Mouse (Mus musculus) C2C12 (cell line): ENCODE measurements at regions not wholly inside any gene's neighbourhood (a gene's known extent, or its start where the extent isn't known, plus 50 kb on each side); places are given as distances from the start of the nearest gene placed in this dataset.

Experiments used
- H3K27me3 ChIP-seq: one replicate; pipeline ENCODE4 v1.6.1; 2011; ENCODE audit not compliant: control insufficient read depth, insufficient read depth, insufficient read length
- H3K36me3 ChIP-seq: one replicate; pipeline ENCODE4 v1.6.1; 2011; ENCODE audit not compliant: control insufficient read depth, insufficient read depth
- H3K4me3 ChIP-seq: one replicate; pipeline ENCODE4 v1.5.1; 2011; ENCODE audit warnings: mild to moderate bottlenecking, control low read depth; ENCODE audit not compliant: poor library complexity, insufficient read depth, severe bottlenecking
- H3K79me2 ChIP-seq: one replicate; pipeline ENCODE4 v1.6.1; 2011; ENCODE audit not compliant: control insufficient read depth, insufficient read depth
- H3K79me3 ChIP-seq: one replicate; pipeline ENCODE4 v1.6.1; 2011; ENCODE audit warnings: low read depth, control low read depth
- H3ac ChIP-seq: one replicate; pipeline ENCODE3; 2011; ENCODE audit warnings: low read depth; ENCODE audit not compliant: control insufficient read depth, insufficient read length
- CEBPB ChIP-seq: IDR thresholded peaks from one replicate; pipeline ENCODE4 v1.6.1; 2011; ENCODE audit warnings: low read depth, mild to moderate bottlenecking, control low read depth, moderate library complexity
- CTCF ChIP-seq: IDR thresholded peaks from one replicate; pipeline ENCODE4 v1.5.1; 2011; ENCODE audit not compliant: control insufficient read depth, insufficient read depth, insufficient read length
- FOSL1 ChIP-seq: IDR thresholded peaks from one replicate; pipeline ENCODE4 v1.8.0; 2011; ENCODE audit warnings: mild to moderate bottlenecking, low read length; ENCODE audit not compliant: poor library complexity, insufficient read depth, severe bottlenecking
- MAX ChIP-seq: IDR thresholded peaks from one replicate; pipeline ENCODE4 v1.6.1; 2011; ENCODE audit warnings: mild to moderate bottlenecking, control low read depth
- MYOD1 ChIP-seq: IDR thresholded peaks from one replicate; pipeline ENCODE4 v1.6.1; 2011; ENCODE audit warnings: low read depth; ENCODE audit not compliant: control insufficient read depth, insufficient read length
- MYOG ChIP-seq: IDR thresholded peaks from one replicate; pipeline ENCODE4 v1.6.1; 2011; ENCODE audit not compliant: control insufficient read depth, insufficient read length; ENCODE audit errors: extremely low read depth
- USF1 ChIP-seq: IDR thresholded peaks from one replicate; pipeline ENCODE4 v1.6.1; 2011; ENCODE audit warnings: low read depth, mild to moderate bottlenecking, control low read depth, moderate library complexity

- Histone ChIP-seq H3K4me3 (no peak overlapping the region), H3K79me2 (no peaks in the 10 kb centered on the region), H3K36me3 (no peaks in the 10 kb centered on the region), H3K79me3 (no peaks in the 10 kb centered on the region), H3K27me3 (no peaks in the 10 kb centered on the region), H3ac (no peak overlapping the region)
- TF ChIP-seq MYOG (no peak), CEBPB (no peak), MAX (no peak), FOSL1 (no peak), MYOD1 (no peak), USF1 (no peak), CTCF (no peak)
Measured at GRCm38 (mm10) chr9:34370686-34371398, 114.9 kb upstream of the Kirrel3 start.

GRCm38 (mm10) chr9:34375187-34375586 lies 110.5 kb upstream of the Kirrel3 start:
- Histone ChIP-seq H3K79me2 (no peaks in the 10 kb centered on the region), H3K36me3 (no peaks in the 10 kb centered on the region), H3K4me3 (no peak overlapping the region), H3ac (no peak overlapping the region), H3K27me3 (no peaks in the 10 kb centered on the region), H3K79me3 (no peaks in the 10 kb centered on the region)
- TF ChIP-seq FOSL1 = no peak

GRCm38 (mm10) chr9:34380008-34380407 lies 105.7 kb upstream of the Kirrel3 start:
- Histone ChIP-seq H3ac (no peak overlapping the region), H3K79me3 (no peaks in the 10 kb centered on the region), H3K4me3 (no peak overlapping the region), H3K79me2 (no peaks in the 10 kb centered on the region), H3K36me3 (no peaks in the 10 kb centered on the region), H3K27me3 (no peaks in the 10 kb centered on the region)
- TF ChIP-seq USF1 = no peak
- no peak for TF ChIP-seq FOSL1
- TF ChIP-seq MYOD1 = no peak
- TF ChIP-seq MAX = no peak
- no peak for TF ChIP-seq MYOG
- TF ChIP-seq CTCF = no peak
- TF ChIP-seq CEBPB = no peak

GRCm38 (mm10) chr9:34381601-34382000 lies 104.1 kb upstream of the Kirrel3 start:
- Histone ChIP-seq H3K4me3 (no peak overlapping the region), H3K79me2 (no peaks in the 10 kb centered on the region), H3K27me3 (no peaks in the 10 kb centered on the region), H3K36me3 (no peaks in the 10 kb centered on the region), H3ac (no peak overlapping the region), H3K79me3 (no peaks in the 10 kb centered on the region)
- TF ChIP-seq FOSL1 = no peak
- no peak for TF ChIP-seq MYOG
- TF ChIP-seq USF1 = no peak
- no peak for TF ChIP-seq CTCF
- TF ChIP-seq CEBPB = no peak
- no peak for TF ChIP-seq MYOD1

- Histone ChIP-seq H3K27me3 (no peaks in the 10 kb centered on the region), H3K4me3 (no peak overlapping the region), H3K36me3 (no peaks in the 10 kb centered on the region), H3ac (no peak overlapping the region), H3K79me3 (no peaks in the 10 kb centered on the region), H3K79me2 (no peaks in the 10 kb centered on the region)
- TF ChIP-seq CTCF (no peak), MYOD1 (no peak), CEBPB (no peak), MYOG (no peak), FOSL1 (no peak), USF1 (no peak), MAX (no peak)
Measured at GRCm38 (mm10) chr9:34382208-34382607, 103.5 kb upstream of the Kirrel3 start.

GRCm38 (mm10) chr9:34386071-34386470 lies 99.6 kb upstream of the Kirrel3 start:
- Histone ChIP-seq H3ac (no peak overlapping the region), H3K4me3 (no peak overlapping the region), H3K79me3 (no peaks in the 10 kb centered on the region), H3K79me2 (no peaks in the 10 kb centered on the region), H3K36me3 (no peaks in the 10 kb centered on the region), H3K27me3 (no peaks in the 10 kb centered on the region)
- TF ChIP-seq MYOD1 (no peak), MAX (no peak), USF1 (no peak), CEBPB (no peak), CTCF (no peak), FOSL1 (no peak)
